Mouse (Mus musculus): ENCODE measurements around the gene Akr1c18.
"Not testable (repeated sequence)": the region's sequence is repeated elsewhere in the genome, so short reads cannot be mapped to it uniquely, and the experiment has no call there.

Gene Akr1c18

GRCm38 (mm10) chr13:4150518-4150917 is at the start of gene Akr1c18:
Gene Akr1c18, minus strand, starts transcription at chr13:4150654.
- DNase-seq (ENCODE audit: low spot score in 2 of 2) = peak; percentile 56 to 75

- no peak for DNase-seq (ENCODE audit: low spot score in 2 of 2)
Measured at GRCm38 (mm10) chr13:4192511-4192910, 42.1 kb upstream of the Akr1c18 start.

DNA sequence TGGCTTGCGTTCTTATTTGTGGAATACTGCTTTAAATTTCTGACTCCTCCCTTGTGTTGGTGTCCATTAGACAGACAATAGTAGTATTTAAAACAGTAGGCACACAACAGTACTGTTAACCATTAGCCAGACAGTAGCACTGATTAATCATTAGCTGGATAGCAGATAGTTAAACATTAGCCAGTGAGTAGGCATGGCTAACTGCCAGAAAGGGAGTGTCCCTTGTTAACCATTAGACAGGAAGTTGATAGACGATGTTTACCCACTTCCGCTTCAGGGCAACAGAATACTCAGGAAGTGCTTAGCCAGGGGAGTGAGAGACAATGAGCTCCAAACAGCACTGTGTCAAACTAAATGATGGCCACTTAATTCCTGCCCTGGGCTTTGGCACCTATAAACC is 40.5 kb upstream of the Akr1c18 start, which contains the start of gene Akr1c13:
TSS of gene Akr1c13 (plus strand) at position 247 of the 400 bp plus-strand sequence.
- no peak for DNase-seq (ENCODE audit: low spot score in 2 of 2)

GRCm38 (mm10) chr13:4188174-4188573 is 37.7 kb upstream of the Akr1c18 start:
- DNase-seq (ENCODE audit: low spot score in 2 of 2) = peak in 1 of 2 experiments; percentile 11

DNA sequence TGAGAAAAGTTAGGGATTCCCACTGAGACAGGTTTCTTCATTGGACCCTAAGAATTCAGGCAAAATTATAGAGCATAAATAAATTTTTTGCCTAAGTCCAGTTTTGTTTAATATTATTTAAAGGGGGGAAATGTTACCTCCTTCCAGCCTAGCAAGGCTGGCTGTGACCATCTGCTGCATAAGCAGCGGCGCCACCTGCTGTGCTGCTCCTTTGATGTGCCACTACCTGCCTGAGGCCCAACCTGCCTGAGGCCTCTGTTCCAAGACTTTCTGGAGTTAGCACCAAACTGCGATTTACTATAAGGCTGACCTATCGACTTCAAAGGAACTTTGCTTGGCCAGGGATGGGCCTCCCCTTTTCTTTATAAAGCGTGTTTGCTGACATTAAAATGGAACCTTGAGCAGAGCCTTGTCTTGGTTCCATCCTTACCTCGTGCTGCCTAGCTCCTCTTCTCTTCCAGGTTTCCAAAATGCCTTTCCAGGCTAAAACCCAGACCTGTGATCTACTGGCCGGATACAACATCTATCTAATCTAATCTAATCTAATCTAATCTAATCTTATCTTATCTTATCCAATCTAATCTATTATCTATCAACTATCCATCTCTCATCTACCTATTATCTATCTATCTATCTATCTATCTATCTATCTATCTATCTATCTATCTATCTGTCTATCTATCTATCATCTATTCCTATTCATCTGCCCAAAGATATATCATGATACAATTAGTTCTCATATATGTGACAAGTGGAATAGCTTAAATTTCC is 36.4 kb upstream of the Akr1c18 start:
- DNase-seq (ENCODE audit: low spot score in 2 of 2) = not testable (repeated sequence)

GRCm38 (mm10) chr13:4183116-4183515 is 32.7 kb upstream of the Akr1c18 start:
- no peak for DNase-seq (ENCODE audit: low spot score in 2 of 2)

DNA sequence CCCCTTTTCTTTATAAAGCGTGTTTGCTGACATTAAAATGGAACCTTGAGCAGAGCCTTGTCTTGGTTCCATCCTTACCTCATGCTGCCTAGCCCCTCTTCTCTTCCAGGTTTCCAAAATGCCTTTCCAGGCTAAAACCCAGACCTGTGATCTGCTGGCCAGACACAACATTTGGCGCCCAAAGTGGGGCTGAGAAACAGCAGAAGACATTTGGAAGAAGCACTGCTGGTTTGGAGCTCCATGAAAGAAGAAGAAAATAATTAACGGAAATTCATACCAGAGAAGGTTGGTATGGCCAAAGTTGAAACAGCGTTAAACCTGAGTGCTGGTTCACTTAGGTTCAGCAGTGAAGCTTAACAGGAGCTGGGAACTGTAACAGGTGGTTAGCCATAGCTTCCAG is 30.9 kb upstream of the Akr1c18 start:
- DNase-seq (ENCODE audit: low spot score in 2 of 2) = not testable (repeated sequence)

GRCm38 (mm10) chr13:4172978-4173377 is 22.5 kb upstream of the Akr1c18 start:
- no peak for DNase-seq (ENCODE audit: low spot score in 2 of 2)

DNA sequence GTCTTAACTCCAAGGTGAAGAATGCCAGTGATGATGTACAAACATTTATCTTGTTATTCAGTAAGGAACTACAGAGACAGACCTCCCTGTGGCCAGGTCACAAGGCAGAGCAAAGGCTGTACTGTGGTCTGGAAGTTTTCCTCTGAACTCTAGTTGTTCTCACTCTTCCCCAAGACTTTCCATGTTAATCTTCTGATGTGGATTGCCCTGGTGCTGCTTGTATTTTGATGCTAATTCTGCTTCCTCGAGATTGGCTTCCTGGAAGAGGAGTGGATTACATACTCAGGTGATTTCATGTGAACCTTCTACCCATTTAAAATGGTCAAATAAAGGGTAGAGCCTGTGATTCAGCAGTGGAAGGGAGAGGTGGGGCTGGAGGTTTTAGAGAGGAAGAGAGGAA is 17.6 kb upstream of the Akr1c18 start:
- no peak for DNase-seq (ENCODE audit: low spot score in 2 of 2)

DNA sequence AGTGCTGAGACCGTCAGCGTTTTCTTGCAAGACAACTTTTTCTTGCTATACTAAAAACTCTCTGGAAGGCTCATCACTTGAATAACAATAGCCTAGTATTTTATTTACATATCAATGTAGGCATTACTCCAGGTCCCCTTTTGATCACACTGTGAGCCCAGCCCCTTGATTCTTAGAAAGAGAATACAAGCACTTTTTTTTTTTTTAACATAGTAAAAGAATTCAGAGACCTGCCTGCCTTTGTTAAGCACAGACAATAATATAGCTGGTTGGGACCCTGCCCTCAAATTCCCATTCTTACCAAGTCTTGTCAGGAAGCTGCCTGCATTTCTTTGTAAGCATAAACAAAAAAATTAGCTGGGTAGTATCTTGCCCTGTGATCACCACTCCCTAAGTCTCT is 4.8 kb upstream of the Akr1c18 start:
- DNase-seq (ENCODE audit: low spot score in 2 of 2) = no peak

GRCm38 (mm10) chr13:4153593-4153992 is 3.1 kb upstream of the Akr1c18 start:
- no peak for DNase-seq (ENCODE audit: low spot score in 2 of 2)

DNA sequence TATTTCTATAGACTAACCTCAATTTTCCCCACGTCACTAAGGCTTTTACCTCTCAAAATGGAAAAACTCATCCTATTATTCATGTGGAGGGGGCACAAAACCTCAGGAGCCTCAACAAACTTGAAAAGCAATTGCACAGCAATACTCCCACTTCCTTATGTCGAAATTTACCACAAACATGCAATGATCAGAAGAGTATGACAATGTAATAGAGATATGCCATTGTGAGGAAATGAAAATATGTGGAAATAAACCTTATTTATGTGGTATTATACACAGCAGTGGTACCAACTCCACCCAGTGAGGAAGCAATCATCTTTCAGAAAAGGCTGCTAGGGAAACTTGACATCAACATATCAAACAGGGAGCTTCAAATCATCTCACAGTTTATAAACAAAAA is 2.5 kb upstream of the Akr1c18 start:
- DNase-seq (ENCODE audit: low spot score in 2 of 2) = no peak

DNA sequence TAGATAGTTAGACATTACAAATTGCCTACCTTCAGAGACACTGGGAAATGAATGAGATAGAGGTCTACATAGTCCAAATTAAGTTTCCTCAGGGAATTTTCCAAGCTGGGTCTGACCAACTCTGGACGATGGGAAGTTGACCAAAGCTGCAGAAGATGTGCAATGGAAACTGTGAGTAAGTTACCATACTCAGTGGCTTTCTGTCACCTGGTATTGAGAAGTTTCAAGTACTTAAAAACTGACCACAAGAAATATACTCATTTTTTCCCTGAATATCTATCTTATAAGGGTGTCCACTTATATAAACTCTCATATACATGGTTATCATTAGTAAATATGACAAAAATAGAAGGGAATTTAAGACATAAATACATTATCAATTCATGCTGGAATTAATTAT is 6.2 kb downstream of the Akr1c18 start:
- DNase-seq (ENCODE audit: low spot score in 2 of 2) = no peak

DNA sequence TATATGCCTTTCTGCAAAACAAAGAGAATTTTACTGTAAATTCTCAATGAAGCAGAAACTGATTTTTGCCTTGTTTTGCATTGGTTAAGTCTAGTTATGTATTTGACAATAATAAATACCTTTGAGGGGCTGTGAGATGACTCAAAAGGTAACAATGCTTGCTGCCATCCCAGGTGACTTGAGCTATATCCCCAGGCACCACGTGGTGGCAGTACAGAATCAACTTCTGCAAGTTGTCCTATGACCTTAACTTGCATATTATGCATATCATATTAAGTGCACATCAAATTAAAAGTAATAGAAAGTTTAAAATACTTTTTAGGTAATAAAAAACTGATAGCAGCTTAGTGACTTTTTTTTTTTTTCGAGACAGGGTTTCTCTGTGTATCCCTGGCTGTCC is 17.4 kb downstream of the Akr1c18 start:
- DNase-seq (ENCODE audit: low spot score in 2 of 2) = peak in 1 of 2 experiments; percentile 5

GRCm38 (mm10) chr13:4131721-4132120 is 18.7 kb downstream of the Akr1c18 start:
- DNase-seq (ENCODE audit: low spot score in 2 of 2) = no peak

DNA sequence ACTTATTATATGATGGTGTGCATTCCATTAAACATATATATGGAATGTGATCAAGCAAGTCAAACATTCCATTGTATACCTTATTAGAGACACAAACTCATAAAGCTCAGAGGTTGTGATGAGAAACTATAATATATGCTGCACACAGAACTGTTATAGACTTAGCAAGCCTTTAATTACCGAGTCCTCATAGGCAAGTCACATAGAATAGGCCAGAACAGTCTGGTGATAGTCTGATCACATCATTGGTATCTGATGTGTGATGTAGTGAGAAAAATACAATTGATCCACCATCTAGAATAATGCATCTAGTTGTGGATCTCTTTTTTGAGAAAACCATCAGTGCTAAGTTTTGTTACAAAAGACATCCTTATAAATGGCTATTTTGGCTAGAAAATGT is 19.1 kb downstream of the Akr1c18 start:
- no peak for DNase-seq (ENCODE audit: low spot score in 2 of 2)

DNA sequence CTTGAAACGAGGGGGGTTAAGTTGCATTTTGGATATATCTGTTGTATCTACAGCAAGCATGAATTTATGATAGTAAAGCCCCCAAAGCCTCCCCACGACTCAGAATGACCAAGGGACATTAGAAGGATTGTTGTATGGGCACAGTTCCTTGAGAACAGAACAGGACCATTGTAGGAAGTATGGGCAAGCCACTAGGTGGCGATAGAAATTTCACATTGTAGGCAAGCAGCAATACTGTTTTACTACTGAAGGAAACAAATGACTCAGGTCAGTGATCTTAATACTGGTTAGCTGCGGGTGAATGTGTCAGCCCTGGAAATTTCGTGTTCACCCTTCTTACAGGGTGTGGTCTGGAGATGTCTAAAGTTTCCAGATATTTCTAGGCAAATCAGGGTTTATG is 21.4 kb downstream of the Akr1c18 start:
- DNase-seq (ENCODE audit: low spot score in 2 of 2) = peak; percentile 8 to 31

- not testable (repeated sequence) for DNase-seq (ENCODE audit: low spot score in 2 of 2)
Measured at GRCm38 (mm10) chr13:4125846-4126245, 24.6 kb downstream of the Akr1c18 start.

DNA sequence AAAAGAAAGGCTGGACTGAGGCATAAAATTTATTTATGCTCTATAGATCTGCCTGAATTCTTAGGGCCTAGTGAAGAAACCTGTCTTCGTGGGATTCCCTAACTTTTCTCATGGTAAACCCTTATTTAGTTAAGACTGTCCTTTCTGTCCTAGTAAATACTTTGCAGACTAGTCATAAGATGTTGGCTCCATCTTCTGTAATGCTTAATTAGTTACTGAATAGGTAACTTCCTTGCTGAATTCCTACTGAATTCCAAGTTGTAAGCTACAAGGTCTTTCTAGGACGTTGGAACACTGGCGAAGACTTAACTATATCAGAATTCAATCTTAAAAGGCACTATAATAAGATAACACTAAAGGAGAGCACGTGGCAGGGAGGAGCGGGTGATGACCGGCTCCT is 26.0 kb downstream of the Akr1c18 start:
- DNase-seq (ENCODE audit: low spot score in 2 of 2) = not testable (repeated sequence)

DNA sequence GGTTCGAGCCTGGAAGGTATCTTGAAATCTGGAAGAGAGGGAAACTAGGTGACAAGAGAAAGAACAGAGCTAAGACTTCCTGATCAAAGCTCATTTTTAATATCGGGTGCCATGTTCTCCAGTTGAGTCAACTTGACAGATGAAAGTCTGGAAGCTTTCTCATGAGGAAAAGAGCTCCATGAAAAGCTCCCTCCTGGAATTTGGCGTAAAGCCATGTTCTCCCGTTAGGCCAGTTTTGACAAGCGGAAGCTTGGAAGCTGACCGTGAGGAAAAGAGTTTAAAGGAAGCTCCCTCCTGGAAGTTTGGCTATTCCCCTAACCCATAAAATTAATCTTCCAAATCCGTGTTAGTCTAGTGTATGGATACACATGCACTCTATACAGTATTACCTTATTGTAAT is 27.3 kb downstream of the Akr1c18 start:
- no peak for DNase-seq (ENCODE audit: low spot score in 2 of 2)

- no peak for DNase-seq (ENCODE audit: low spot score in 2 of 2)
Measured at GRCm38 (mm10) chr13:4119181-4119904, 31.1 kb downstream of the Akr1c18 start.

DNA sequence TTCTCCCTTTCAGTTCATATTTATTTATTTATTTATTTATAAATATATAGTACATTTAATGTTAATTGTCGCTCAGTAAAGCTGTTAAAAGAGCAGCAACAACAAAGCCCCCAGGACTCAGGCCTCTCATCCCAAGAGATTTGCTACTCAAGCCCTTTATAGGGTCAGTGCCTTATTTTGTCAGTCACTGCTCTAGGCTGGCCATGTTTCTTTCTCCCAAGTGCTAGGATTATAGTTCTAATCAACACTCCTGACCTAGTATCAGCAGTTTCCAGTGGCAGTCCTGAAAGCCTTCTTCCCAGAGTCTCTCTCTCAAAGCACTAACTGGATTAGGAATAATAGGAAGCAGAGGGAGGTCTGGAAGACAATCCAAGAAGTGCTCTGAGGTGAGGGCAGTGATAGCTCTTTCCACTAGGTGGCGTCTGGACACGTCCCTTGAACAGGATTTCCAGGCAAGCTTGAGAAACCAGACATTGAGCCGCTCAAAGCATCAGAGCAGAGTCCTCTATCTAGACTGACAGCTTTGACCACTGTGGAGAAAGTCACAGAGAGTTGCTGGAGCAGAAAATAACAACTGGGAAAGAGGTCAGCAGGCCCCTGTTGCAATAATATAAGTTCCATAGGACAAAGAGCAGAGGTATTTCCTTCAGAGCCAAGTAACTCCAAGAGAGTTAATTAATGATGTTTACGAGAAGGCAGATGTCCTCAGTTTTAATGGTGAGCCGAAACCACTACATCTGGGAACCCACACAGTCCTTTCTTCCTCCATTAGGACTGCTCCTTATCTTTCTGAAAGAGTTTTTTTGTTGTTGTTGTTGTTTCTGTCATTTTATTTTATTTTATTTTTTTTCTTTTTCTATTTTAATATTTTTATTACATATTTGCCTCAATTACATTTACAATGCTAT is 39.9 kb downstream of the Akr1c18 start:
- peak; percentile 46 to 66 for DNase-seq (ENCODE audit: low spot score in 2 of 2)
